Mouse (Mus musculus) left cerebral cortex, postnatal 4 days (tissue): ENCODE data around the gene Itih2. TPM values are rescaled to one million over a fixed set of nuclear protein-coding genes. Genes with fewer than 3 reads are reported as not detected.
A peak's percentile ranks its signal among the peaks of the same experiment; 100 is the strongest.

Experiments used
- DNase-seq: peaks from one replicate; pipeline ENCODE4 v3.0.0-alpha.2; 2022
- intact Hi-C: fragments of 180-260 bp; cut with DNase I; formaldehyde crosslinking; loops from one replicate; pipeline ENCODE4 v1.15.1; 2025
- total RNA-seq, 2 experiments: library from RNA; stranded (reverse); gene quantifications; 2 replicates each; pipeline ENCODE4 v1.2.3; 2021

Gene Itih2
- total RNA-seq, 2 experiments from 2014 or later: 3.2 TPM

- intact Hi-C loops: no loop called here
- peak; percentile 31 for DNase-seq
These were observed 83.3 kb downstream of the Itih2 start for GRCm38 (mm10) chr2:10047758-10048436.

Other genes starting within 250 kb of the Itih2 start
- gene 9230102O04Rik, start 241.9 kb downstream of the Itih2 start, total RNA-seq: not detected
- 1 to 10 TPM; 1.0 to 1.5 TPM for gene Gata3, start 241.4 kb downstream of the Itih2 start, total RNA-seq
- 10 to 100 TPM; 12.0 to 14.0 TPM for gene Taf3, start 82.8 kb downstream of the Itih2 start, total RNA-seq
- gene Atp5c1, start 50.9 kb downstream of the Itih2 start, total RNA-seq: 100 to 1,000 TPM; 253 to 265 TPM
- 10 to 100 TPM; 14.5 to 14.7 TPM for gene Kin, start 50.8 kb downstream of the Itih2 start, total RNA-seq
- 1 to 10 TPM; 7.8 TPM for gene Itih5, start 22.2 kb upstream of the Itih2 start, total RNA-seq
- gene Sfmbt2, start 239.1 kb upstream of the Itih2 start, total RNA-seq: 1 to 10 TPM; 5.2 to 5.4 TPM